Mouse (Mus musculus) midbrain, embryonic 14.5 days (tissue): ENCODE measurements around the gene Fto. TPM values are rescaled to one million over a fixed set of nuclear protein-coding genes. Genes with fewer than 3 reads are reported as not detected.

Source experiments
- ATAC-seq: fragments of 200-750 bp; cut with Nextera tagmentation; 2 replicates; pipeline ENCODE4 v1.8.0; 2017; ENCODE audit warnings: moderate number of reproducible peaks, moderate library complexity; ENCODE audit not compliant: low FRiP score, low TSS enrichment
- DNase-seq: peaks from one replicate; pipeline ENCODE4 v3.0.0-alpha.2; 2015
- H3K27ac ChIP-seq: fragments of 300-500 bp; sonication (generic); replicated peaks from 2 replicates; pipeline ENCODE4 v1.5.1; 2014; ENCODE audit warnings: mild to moderate bottlenecking, low read depth, low read length, moderate library complexity
- H3K27me3 ChIP-seq: fragments of 300-500 bp; sonication (generic); 2 replicates; pipeline ENCODE4 v1.6.1; 2014; ENCODE audit warnings: low read length, control low read depth, mixed read lengths; ENCODE audit not compliant: control insufficient read depth, insufficient read depth
- H3K36me3 ChIP-seq: fragments of 300-500 bp; sonication (generic); 2 replicates; pipeline ENCODE4 v1.6.1; 2014; ENCODE audit warnings: low read length, control low read depth; ENCODE audit not compliant: control insufficient read depth, insufficient read depth
- H3K4me1 ChIP-seq: fragments of 300-500 bp; sonication (generic); 2 replicates; pipeline ENCODE4 v1.6.1; 2014; ENCODE audit warnings: mild to moderate bottlenecking, antibody characterized with exemption, low read length, control low read depth; ENCODE audit not compliant: control insufficient read depth, insufficient read depth
- H3K4me2 ChIP-seq: fragments of 300-500 bp; sonication (generic); 2 replicates; pipeline ENCODE4 v1.6.1; 2014; ENCODE audit warnings: mild to moderate bottlenecking, low read length, moderate library complexity
- H3K4me3 ChIP-seq: fragments of 300-500 bp; sonication (generic); replicated peaks from 2 replicates; pipeline ENCODE4 v1.5.1; 2014; ENCODE audit warnings: low read depth, low read length
- H3K9ac ChIP-seq: fragments of 300-500 bp; sonication (generic); replicated peaks from 2 replicates; pipeline ENCODE4 v1.6.1; 2014; ENCODE audit warnings: mild to moderate bottlenecking, low read length, moderate library complexity
- H3K9me3 ChIP-seq: fragments of 300-500 bp; sonication (generic); 2 replicates; pipeline ENCODE4 v1.6.1; 2016; ENCODE audit warnings: low read length, control low read depth, mixed read lengths; ENCODE audit not compliant: control insufficient read depth
- WGBS: fragments of 180-500 bp; shearing (Covaris S2); extraction: QIAGEN DNeasy Blood & Tissue Kit; methylation state at CpG from one replicate; pipeline ENCODE4 v1.1.7; 2014; 5-methylcytosine and 5-hydroxymethylcytosine counted together
- polyA plus RNA-seq: library from polyadenylated mRNA; unstranded; fragments of >200 nt; fragmentation: Nextera tagmentation; extraction: Ambion mirVana; gene quantifications from 2 replicates; pipeline ENCODE4 v1.2.1, GENCODE M21; 2014

Gene Fto
- polyA plus RNA-seq, 1 experiment from 2014 or later: 161 TPM

DNA sequence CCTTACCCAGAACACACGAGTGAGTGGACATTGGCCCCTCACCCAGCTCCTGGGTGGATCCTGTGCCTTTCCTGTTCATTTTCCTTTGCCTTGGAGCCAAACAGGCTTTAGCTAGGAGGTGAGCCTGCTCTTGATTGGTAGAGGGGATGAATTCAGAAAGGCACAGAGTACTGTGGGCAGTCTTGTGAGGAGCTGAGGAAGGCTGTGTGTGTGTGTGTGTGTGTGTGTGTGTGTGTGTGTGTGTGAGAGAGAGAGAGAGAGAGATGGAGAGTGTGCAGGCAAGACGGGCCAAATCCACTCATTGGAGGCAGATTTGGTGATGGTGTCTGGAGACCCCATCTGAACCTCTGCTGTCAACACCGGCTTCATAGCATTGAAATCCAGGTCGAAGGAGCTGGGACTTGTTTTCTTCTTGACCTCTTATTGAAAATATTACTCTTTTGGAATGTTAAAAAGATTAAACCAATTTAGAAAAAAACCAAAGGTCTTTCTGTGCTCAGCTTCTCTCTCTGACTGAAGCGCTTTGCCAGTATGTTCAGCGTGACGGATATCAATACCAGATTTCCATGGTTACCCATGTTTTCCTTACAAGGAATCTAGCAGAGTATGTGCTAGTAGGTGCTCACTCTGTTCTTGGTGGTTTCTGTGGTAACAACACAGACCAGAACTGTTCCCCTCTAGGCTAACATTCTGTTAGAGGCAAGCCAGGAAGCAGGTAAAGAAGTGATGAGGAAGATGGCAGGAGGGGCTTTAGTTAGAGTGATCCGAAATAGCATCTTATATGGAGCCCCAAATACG lies 59.7 kb downstream of the Fto start:
- Histone ChIP-seq H3K4me3 (no peak overlapping the region), H3K27me3 (peaks cover 8% of the 10 kb centered on the region; the same call in 1 of the 2 replicates), H3K9ac (no peak overlapping the region), H3K4me1 (peaks cover 35% of the 10 kb centered on the region), H3K4me2 (no peak overlapping the region), H3K36me3 (no peaks in the 10 kb centered on the region), H3K27ac (no peak overlapping the region), H3K9me3 (no peaks in the 10 kb centered on the region)
- WGBS: 42% methylated on average over 9 of the region's 9 CpGs
- DNase-seq (peak; percentile 56), ATAC-seq (no peak)

DNA sequence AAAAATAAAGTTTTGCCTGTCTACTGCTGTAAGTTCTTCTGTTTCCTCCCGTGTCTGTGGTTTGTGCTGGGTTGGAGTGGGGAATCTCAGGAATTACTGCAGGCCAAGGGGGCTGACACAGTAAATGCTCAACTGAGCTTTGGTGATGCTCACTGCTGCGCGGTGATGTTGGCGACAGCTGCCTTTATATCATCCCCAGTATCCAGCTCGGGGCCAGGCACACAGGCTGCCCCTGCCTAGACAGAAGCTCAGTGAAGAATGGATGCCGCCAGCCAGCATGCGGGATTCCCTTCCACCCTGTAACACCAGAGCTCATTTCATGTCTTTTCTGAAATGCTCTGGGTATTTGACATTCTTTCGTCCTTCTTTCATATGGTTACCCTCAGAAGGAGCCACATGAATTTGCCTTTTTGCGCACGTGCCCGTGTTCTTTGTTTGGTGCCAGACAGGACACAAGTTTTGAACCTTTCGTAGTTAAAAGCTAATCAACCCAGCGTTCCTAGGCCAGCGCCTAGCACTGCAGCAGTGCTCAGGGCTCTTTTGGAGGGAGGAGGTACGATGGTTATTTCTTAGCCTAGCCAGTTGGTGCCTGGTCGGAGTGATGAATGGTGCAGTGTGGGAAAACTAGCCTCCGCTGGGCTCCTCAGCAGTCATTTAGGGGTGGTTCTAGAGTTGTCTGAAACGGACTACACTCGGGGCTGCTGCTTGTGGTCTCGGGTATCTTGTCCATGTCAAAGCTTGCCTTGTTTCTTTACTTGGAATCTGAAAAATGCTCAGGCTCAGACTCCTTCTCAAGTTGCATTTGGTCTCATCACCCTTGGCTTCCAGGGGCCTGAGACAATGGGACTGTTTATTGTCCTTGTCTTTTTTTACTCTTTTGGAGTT lies 62.0 kb downstream of the Fto start:
- Histone ChIP-seq H3K27me3 (peaks cover 8% of the 10 kb centered on the region; the same call in 1 of the 2 replicates), H3K9ac (no peak overlapping the region), H3K4me2 (no peak overlapping the region), H3K36me3 (no peaks in the 10 kb centered on the region), H3K27ac (no peak overlapping the region), H3K4me3 (no peak overlapping the region), H3K4me1 (peaks cover 41% of the 10 kb centered on the region), H3K9me3 (no peaks in the 10 kb centered on the region)
- DNase-seq (no peak), ATAC-seq (no peak)
- 50% methylated on average over 20 of the region's 20 CpGs for WGBS

DNA sequence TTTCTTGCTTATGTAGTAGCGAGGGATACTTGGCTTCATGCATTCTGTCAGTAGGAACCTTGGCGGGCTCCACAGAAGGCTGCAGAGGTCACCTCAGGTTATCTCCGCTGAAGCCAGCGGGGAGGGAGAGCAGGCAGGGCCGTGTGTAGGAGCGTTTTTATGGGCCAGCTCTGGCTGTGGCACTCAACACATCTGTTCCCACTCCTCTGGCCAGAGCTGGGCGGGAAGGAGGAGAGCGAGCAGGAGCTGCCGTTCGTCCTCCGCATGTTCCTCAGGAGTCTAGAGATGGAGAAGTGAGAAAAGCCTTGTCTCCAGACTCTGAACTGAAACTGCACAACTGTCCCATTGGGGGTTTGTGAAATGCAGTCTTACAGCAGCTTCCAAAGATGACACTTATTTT lies 63.5 kb downstream of the Fto start:
- Histone ChIP-seq H3K9me3 (no peaks in the 10 kb centered on the region), H3K36me3 (no peaks in the 10 kb centered on the region), H3K4me2 (no peak overlapping the region), H3K27ac (no peak overlapping the region), H3K4me3 (no peak overlapping the region), H3K4me1 (peaks cover 50% of the 10 kb centered on the region), H3K9ac (no peak overlapping the region), H3K27me3 (peaks cover 8% of the 10 kb centered on the region; the same call in 1 of the 2 replicates)
- ATAC-seq: no peak
- WGBS: 65% methylated on average over 11 of the region's 11 CpGs
- DNase-seq: no peak

DNA sequence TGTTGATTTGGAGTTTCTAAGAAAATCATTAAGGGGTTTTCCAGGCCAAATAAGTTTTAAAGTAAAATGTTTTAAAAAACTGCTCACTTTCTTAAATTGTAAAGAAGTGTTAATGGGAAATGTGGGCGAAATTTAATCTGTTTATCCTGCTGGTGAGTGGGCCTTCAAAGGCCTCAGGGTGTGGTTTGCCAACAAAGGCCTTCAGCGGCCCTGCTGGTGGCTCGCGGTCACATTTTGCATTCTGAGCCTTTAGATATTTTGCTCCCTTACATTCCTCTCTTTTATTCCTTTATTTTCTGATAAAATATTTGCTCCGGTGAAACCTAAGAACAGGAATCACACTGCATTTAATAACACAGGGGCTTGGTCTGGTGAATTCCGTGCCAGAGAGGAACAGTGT lies 64.0 kb downstream of the Fto start:
- Histone ChIP-seq H3K36me3 (no peaks in the 10 kb centered on the region), H3K27me3 (peaks cover 8% of the 10 kb centered on the region; the same call in 1 of the 2 replicates), H3K4me3 (no peak overlapping the region), H3K4me1 (peaks cover 48% of the 10 kb centered on the region), H3K9me3 (no peaks in the 10 kb centered on the region), H3K9ac (no peak overlapping the region), H3K27ac (no peak overlapping the region), H3K4me2 (no peak overlapping the region)
- ATAC-seq (no peak), DNase-seq (no peak)
- WGBS: 49% methylated on average over 6 of the region's 6 CpGs

DNA sequence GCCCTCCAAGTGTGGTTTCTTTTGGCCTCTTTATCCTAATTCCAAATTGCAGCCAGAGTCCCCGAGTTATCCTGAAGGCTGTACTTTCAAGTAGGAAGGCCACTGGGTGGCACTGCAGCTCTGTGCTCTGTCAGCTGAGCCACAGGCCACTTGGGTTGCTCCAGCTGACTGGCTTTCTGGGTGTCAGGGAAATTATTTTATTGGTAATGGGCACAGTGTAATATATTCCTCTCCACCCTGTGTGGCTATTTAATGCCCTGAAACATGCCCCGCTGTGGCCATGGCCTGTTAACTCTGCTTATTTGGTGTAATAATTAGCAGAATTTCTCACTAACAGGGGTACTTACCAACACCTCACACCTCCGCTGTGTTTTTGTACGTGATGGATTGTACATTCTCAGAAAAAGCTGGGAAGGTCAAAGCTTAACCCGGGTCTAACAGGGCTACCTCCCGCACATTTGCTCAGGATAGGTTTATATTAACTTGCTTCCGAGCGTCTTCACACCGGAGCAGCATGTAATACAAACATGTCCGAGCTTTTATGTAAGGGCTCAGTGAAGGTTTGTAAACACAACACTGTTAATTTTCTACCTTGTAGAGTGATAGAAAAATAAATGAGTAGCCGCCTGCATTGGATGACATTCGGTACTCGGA lies 65.6 kb downstream of the Fto start:
- H3K27ac ChIP-seq: no peak overlapping the region
- WGBS: 70% methylated on average over 13 of the region's 13 CpGs
- DNase-seq (peak; percentile 91), ATAC-seq (peak; percentile 53; the same call in 1 of the 2 replicates)
- no peak overlapping the region for H3K9ac ChIP-seq
- H3K27me3 ChIP-seq: 0 out of 2 replicates have a peak, but pooled peaks cover 5% of the 10 kb centered on the region
- peaks cover 38% of the 10 kb centered on the region for H3K4me1 ChIP-seq
- no peaks in the 10 kb centered on the region for H3K36me3 ChIP-seq
- H3K9me3 ChIP-seq: no peaks in the 10 kb centered on the region
- no peak overlapping the region for H3K4me2 ChIP-seq
- H3K4me3 ChIP-seq: no peak overlapping the region

DNA sequence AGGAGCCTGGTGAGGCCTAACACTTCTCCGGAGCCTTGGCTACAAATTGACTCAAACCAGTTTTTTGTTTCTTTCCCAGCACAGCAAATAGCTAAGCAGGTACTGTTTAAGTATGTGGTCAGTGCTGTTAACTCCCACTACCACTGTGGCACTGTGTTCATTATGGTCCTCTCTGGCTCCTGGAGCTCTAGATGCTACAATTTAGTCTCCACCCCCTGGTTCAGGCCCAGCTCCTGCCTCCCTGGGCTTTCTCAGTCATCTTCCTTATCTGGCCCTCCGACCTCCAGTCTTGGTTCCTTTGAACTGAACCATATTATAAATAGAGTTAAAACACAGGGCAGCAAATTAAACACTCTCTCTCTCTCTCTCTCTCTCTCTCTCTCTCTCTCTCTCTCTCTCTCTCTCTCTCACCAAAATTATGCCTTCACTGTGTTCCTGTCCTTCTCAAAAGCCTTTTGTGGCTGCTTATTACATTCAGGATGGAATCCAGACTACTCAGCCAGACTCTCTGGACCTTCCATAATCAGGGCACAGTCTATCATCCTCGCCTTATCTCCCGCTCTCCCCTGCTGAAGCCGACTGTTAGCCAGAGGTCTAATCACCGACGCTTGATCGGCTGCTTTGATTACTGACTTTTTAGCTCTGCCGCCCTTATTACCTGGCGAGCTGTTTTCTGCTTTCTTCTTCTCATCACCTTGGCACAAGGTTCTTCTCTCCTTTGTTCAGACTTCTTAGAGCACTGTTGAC lies 67.6 kb downstream of the Fto start:
- Histone ChIP-seq H3K4me3 (no peak overlapping the region), H3K27me3 (no peaks in the 10 kb centered on the region), H3K9ac (no peak overlapping the region; the same call in 1 of the 2 replicates), H3K4me2 (no peak overlapping the region), H3K36me3 (no peaks in the 10 kb centered on the region), H3K4me1 (peaks cover 31% of the 10 kb centered on the region), H3K9me3 (no peaks in the 10 kb centered on the region), H3K27ac (no peak overlapping the region)
- DNase-seq: no peak
- no peak for ATAC-seq
- 22% methylated on average over 10 of the region's 10 CpGs for WGBS

DNA sequence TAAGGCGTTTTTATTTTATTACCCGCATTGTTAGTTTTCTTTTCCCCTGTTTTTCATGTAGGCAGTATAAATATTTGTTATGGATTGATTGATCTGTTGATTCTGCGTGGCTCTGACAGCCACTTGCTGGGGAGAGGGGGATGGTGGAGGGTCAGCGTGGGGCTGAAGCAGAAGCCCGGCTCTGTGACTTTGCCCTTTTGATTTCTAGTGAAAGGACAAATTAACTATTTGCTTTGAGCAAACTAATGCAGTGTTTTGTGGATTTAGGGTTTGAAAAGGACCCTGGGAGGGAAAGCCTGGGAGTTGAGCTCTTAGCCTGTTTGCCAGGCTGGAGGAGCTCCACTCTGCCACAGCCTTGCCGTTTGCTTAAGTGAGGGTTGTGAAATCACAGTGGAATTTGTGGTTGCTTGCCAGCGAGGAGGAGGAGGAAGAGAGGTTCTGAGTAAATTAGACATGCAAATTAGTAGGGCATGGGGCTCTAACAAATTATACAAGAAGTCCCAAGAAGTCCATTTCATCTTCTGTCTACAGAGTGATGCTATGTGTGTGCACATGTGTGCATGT lies 68.3 kb downstream of the Fto start:
- DNase-seq (no peak), ATAC-seq (no peak)

DNA sequence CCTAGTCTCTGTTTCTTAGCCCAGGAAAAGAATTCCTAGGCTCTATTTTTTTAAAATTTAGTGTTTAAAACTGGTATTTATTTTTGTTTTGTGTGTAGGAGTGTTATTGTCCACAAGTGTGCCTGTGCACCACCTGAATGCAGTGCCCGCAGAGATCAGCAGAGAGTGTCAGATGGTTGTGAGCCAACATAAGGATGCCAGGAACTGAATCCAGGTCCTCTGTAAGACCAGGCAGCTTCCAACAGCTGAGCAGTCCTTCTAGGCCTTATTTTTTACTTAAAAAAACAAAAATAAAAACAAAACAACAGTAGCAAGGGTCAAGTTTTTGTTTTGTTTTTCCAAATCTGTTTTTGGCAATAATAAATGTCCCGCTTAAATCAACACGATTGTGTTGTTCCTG lies 69.9 kb downstream of the Fto start:
- Histone ChIP-seq H3K27ac (no peak overlapping the region), H3K9me3 (no peaks in the 10 kb centered on the region), H3K36me3 (no peaks in the 10 kb centered on the region), H3K4me1 (peaks cover 26% of the 10 kb centered on the region), H3K9ac (no peak overlapping the region), H3K27me3 (no peaks in the 10 kb centered on the region), H3K4me3 (no peak overlapping the region), H3K4me2 (no peak overlapping the region)
- no peak for DNase-seq
- 82% methylated on average over 3 of the region's 3 CpGs for WGBS
- ATAC-seq: no peak

More for the DNA sequence above, 68.3 kb downstream of the Fto start:
- 15% methylated on average over 7 of the region's 7 CpGs for WGBS
- no peaks in the 10 kb centered on the region for H3K9me3 ChIP-seq
- H3K9ac ChIP-seq: no peak overlapping the region; the same call in 1 of the 2 replicates
- no peak overlapping the region for H3K27ac ChIP-seq
- H3K4me3 ChIP-seq: no peak overlapping the region
- no peak overlapping the region for H3K4me2 ChIP-seq
- H3K36me3 ChIP-seq: no peaks in the 10 kb centered on the region
- H3K4me1 ChIP-seq: peaks cover 25% of the 10 kb centered on the region
- H3K27me3 ChIP-seq: no peaks in the 10 kb centered on the region
